Mouse (Mus musculus) MEL (cell line): Measurements from ENCODE around the gene Tox4. TPM values are rescaled to one million over a fixed set of nuclear protein-coding genes. Genes with fewer than 3 reads are reported as not detected.

Experiments used
- DNase-seq: peaks from one replicate; pipeline ENCODE4 v3.0.0; 2011; ENCODE audit warnings: low read depth, low spot score
- H3K27ac ChIP-seq: 2 replicates; pipeline ENCODE4 v1.5.1; 2012; ENCODE audit warnings: low read depth, mild to moderate bottlenecking, control low read depth, low read length, moderate library complexity; ENCODE audit not compliant: control insufficient read depth
- H3K27me3 ChIP-seq, 2 experiments: fragments of 150-350 bp in 1 of 2; sonication (generic) in 1 of 2; 2 replicates each; pipeline ENCODE4 v1.6.1; 2012; ENCODE audit warnings: low read length in 2 of 2, mild to moderate bottlenecking in 2 of 2, improper control_type of control experiment in 1 of 2, moderate library complexity in 1 of 2; ENCODE audit not compliant: insufficient read depth in 2 of 2, control insufficient read depth in 1 of 2
- H3K36me3 ChIP-seq, 2 experiments: 2 replicates each; pipeline ENCODE4 v1.6.1; 2012 to 2014; ENCODE audit warnings: low read length in 2 of 2, improper control_type of control experiment in 1 of 2, inconsistent platforms in 1 of 2, mild to moderate bottlenecking in 1 of 2; ENCODE audit not compliant: insufficient read depth in 2 of 2, control insufficient read depth in 1 of 2
- H3K4me1 ChIP-seq, 2 experiments: fragments of 150-350 bp in 1 of 2; sonication (generic) in 1 of 2; 2 replicates each; pipeline ENCODE4 v1.6.1; 2012; ENCODE audit warnings: low read length in 2 of 2, improper control_type of control experiment in 1 of 2, mild to moderate bottlenecking in 1 of 2; ENCODE audit not compliant: insufficient read depth in 2 of 2, control insufficient read depth in 1 of 2
- H3K4me3 ChIP-seq, 2 experiments: fragments of 150-350 bp in 1 of 2; sonication (generic) in 1 of 2; 2 replicates each; pipeline ENCODE4 v1.5.1; 2012; ENCODE audit warnings: low read depth in 2 of 2, low read length in 2 of 2, mild to moderate bottlenecking in 2 of 2, moderate library complexity in 2 of 2, control low read depth in 1 of 2, improper control_type of control experiment in 1 of 2; ENCODE audit not compliant: control insufficient read depth in 1 of 2, insufficient read depth in 1 of 2
- H3K79me2 ChIP-seq: 2 replicates; pipeline ENCODE4 v1.6.1; 2012; ENCODE audit warnings: mild to moderate bottlenecking, low read length, moderate library complexity; ENCODE audit not compliant: control insufficient read depth, poor library complexity, insufficient read depth
- H3K9ac ChIP-seq: 2 replicates; pipeline ENCODE4 v1.6.1; 2012; ENCODE audit warnings: low read depth, mild to moderate bottlenecking, control low read depth, low read length, moderate library complexity; ENCODE audit not compliant: control insufficient read depth, poor library complexity, severe bottlenecking
- H3K9me3 ChIP-seq: fragments of 150-350 bp; sonication (generic); replicated peaks from 2 replicates; pipeline ENCODE4 v1.6.1; 2012; ENCODE audit warnings: mild to moderate bottlenecking, low read length, improper control_type of control experiment, moderate library complexity; ENCODE audit not compliant: insufficient read depth
- CTCF ChIP-seq, 3 experiments: IDR thresholded peaks in 2 of 3; conservative IDR thresholded peaks in 1 of 3; 2 replicates each; pipeline ENCODE4 v1.5.1; 2011 to 2012; ENCODE audit warnings: low read length in 3 of 3, low read depth in 2 of 3, mild to moderate bottlenecking in 2 of 3, improper control_type of control experiment in 1 of 3, inconsistent platforms in 1 of 3, mixed read lengths in 1 of 3, moderate library complexity in 1 of 3; ENCODE audit not compliant: control insufficient read depth in 1 of 3, insufficient read depth in 1 of 3, poor library complexity in 1 of 3, severe bottlenecking in 1 of 3
- E2F4 ChIP-seq: IDR thresholded peaks from 2 replicates; pipeline ENCODE4 v1.6.1; 2011; ENCODE audit warnings: low read depth, low read length, improper control_type of control experiment, borderline replicate concordance
- GABPA ChIP-seq: IDR thresholded peaks from 2 replicates; pipeline ENCODE4 v1.6.1; 2012; ENCODE audit warnings: low read depth, mild to moderate bottlenecking, inconsistent platforms, low read length, improper control_type of control experiment, moderate library complexity
- GATA1 ChIP-seq: IDR thresholded peaks from 2 replicates; pipeline ENCODE4 v1.6.1; 2011; ENCODE audit warnings: low read depth, low read length, improper control_type of control experiment
- HCFC1 ChIP-seq: IDR thresholded peaks from 2 replicates; pipeline ENCODE4 v1.6.1; 2012; ENCODE audit warnings: low read depth, mild to moderate bottlenecking, inconsistent platforms, low read length, improper control_type of control experiment, moderate library complexity
- JUND ChIP-seq: IDR thresholded peaks from 2 replicates; pipeline ENCODE4 v1.6.1; 2011; ENCODE audit warnings: low read depth, mild to moderate bottlenecking, improper control_type of control experiment, low read length
- KAT2A ChIP-seq: conservative IDR thresholded peaks from 2 replicates; pipeline ENCODE4 v1.6.1; 2012; ENCODE audit warnings: low read depth, low read length, improper control_type of control experiment, inconsistent platforms
- MYB ChIP-seq: IDR thresholded peaks from 2 replicates; pipeline ENCODE4 v1.6.1; 2011; ENCODE audit warnings: mild to moderate bottlenecking, low read depth, low read length, improper control_type of control experiment
- NELFE ChIP-seq: IDR thresholded peaks from 2 replicates; pipeline ENCODE4 v1.6.1; 2011; ENCODE audit warnings: low read depth, low read length, improper control_type of control experiment
- POLR2AphosphoS5 ChIP-seq: IDR thresholded peaks from 2 replicates; pipeline ENCODE4 v1.6.1; 2012; ENCODE audit warnings: low read depth, borderline replicate concordance, mild to moderate bottlenecking, inconsistent platforms, low read length, moderate library complexity, mixed read lengths
- RAD21 ChIP-seq: IDR thresholded peaks from 2 replicates; pipeline ENCODE4 v1.6.1; 2011; ENCODE audit warnings: mild to moderate bottlenecking, low read depth, low read length, improper control_type of control experiment
- RCOR1 ChIP-seq: IDR thresholded peaks from 2 replicates; pipeline ENCODE4 v1.6.1; 2012; ENCODE audit warnings: low read depth, mild to moderate bottlenecking, inconsistent platforms, low read length, improper control_type of control experiment
- SIN3A ChIP-seq: IDR thresholded peaks from 2 replicates; pipeline ENCODE4 v1.6.1; 2012; ENCODE audit warnings: low read length, improper control_type of control experiment, inconsistent platforms
- SMC3 ChIP-seq: IDR thresholded peaks from 2 replicates; pipeline ENCODE4 v1.6.1; 2011; ENCODE audit warnings: low read depth, low read length, improper control_type of control experiment
- UBTF ChIP-seq: IDR thresholded peaks from 2 replicates; pipeline ENCODE4 v1.6.1; 2012; ENCODE audit warnings: low read depth, mild to moderate bottlenecking, inconsistent platforms, low read length, improper control_type of control experiment, moderate library complexity, borderline replicate concordance; ENCODE audit not compliant: insufficient read depth
- USF1 ChIP-seq: IDR thresholded peaks from 2 replicates; pipeline ENCODE4 v1.6.1; 2014; ENCODE audit warnings: low read depth, mild to moderate bottlenecking, inconsistent platforms, low read length, improper control_type of control experiment, moderate library complexity
- USF2 ChIP-seq, 2 experiments: IDR thresholded peaks; 2 replicates each; pipeline ENCODE4 v1.6.1; 2011 to 2012; ENCODE audit warnings: improper control_type of control experiment in 2 of 2, low read length in 2 of 2, borderline replicate concordance in 1 of 2, inconsistent platforms in 1 of 2, low read depth in 1 of 2, mild to moderate bottlenecking in 1 of 2; ENCODE audit not compliant: insufficient read depth in 1 of 2
- ZNF384 ChIP-seq: IDR thresholded peaks from 2 replicates; pipeline ENCODE4 v1.6.1; 2012; ENCODE audit warnings: low read depth, mild to moderate bottlenecking, inconsistent platforms, low read length, improper control_type of control experiment
- polyA plus RNA-seq, 2 experiments: library from polyadenylated mRNA; stranded (reverse) in 1 of 2; unstranded in 1 of 2; fragments of >175 nt in 1 of 2; fragments of >200 nt in 1 of 2; gene quantifications; 2 replicates each; pipeline versions ENCODE4 v1.2.1 to v1.2.4; 2012; ENCODE audit warnings: low replicate concordance in 2 of 2, low read depth in 1 of 2; ENCODE audit not compliant: insufficient read length in 2 of 2, insufficient read depth in 1 of 2, missing spikeins in 1 of 2
- total RNA-seq: library from RNA; depleted of rRNA; stranded (reverse); fragments of 300-350 nt; gene quantifications from 2 replicates; pipeline ENCODE4 v1.2.3, GENCODE M21; 2012

The Tox4 gene
- total and polyA plus RNA-seq, 3 experiments, result 35.1 to 42.2 TPM; not detected in 1

DNA sequence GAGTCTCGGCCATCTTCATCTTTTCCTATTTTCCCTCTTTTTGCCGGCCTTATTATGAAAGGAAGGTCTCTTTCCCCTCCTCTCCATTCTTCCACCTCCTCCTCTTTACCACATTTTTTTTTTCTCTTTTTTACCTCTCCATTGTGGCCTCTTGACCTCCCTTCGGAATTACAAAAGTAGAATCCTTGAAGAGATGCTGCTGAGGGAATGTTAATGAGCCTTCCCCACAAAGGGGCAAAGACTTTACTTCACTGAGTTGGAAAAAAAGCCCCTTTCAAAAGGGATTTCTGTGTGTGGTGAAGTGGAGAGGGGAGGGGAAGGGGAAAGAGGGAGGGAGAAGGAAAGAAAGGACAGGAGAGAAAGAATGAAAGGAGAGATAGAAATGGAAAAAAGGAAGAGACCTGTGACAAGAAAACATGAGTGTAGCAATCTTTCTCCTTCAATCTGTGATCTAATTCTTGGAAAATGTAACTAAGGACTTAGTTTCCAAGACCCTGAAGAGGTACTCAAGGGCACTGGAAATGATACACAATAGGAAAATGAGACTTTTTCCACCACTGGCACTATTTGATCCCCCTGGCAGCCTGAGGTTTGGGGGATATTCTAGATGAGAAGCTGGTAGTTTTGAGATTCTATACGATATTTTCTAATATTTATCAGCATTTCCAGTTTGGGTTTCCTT lies 52.3 kb downstream of the Tox4 start:
- Histone ChIP-seq H3K9me3 (no peaks in the 10 kb centered on the region), H3K79me2 (no peaks in the 10 kb centered on the region), H3K4me1 (no peaks in the 10 kb centered on the region), H3K36me3 (no peaks in the 10 kb centered on the region), H3K9ac (no peak overlapping the region), H3K27me3 (peaks cover 7 to 30% of the 10 kb centered on the region in 2 experiments), H3K4me3 (no peak overlapping the region), H3K27ac (no peak overlapping the region)
- no peak for DNase-seq
- TF ChIP-seq NELFE (no peak), USF2 (IDR thresholded peaks at IDR 0.05; ENCODE audit: borderline replicate concordance in 1 of 2, insufficient read depth in 1 of 2, low read depth in 1 of 2, low read length in 2 of 2) (no peak), UBTF (no peak), HCFC1 (no peak), E2F4 (no peak), RCOR1 (no peak), JUND (no peak), USF1 (no peak), MYB (no peak), SIN3A (no peak), POLR2AphosphoS5 (no peak)
- TF ChIP-seq, all 39 proteins: peak for 0

DNA sequence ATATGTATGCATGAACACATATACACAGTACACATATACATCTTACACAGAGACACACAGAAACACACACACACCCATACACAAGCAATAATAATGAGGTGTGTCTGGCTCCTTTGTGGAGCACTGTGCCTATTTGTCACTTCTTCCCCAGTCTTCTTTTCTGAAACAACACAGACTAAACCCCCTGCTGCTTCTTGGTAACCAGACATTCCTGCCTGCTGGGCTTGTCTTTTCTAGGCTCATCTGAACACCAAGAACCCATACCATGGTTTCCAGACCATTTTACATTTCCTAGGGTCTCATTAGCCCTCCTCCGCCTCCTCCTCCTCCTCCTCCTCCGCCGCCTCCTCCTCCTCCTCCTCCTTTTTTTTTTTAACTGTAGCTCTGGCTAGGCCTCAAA lies 53.2 kb downstream of the Tox4 start:
- TF ChIP-seq CTCF (IDR thresholded peaks at IDR 0.05 in 2 of 3, conservative IDR thresholded peaks at IDR 0.05 in 1 of 3; ENCODE audit: control insufficient read depth in 1 of 3, insufficient read depth in 1 of 3, low read depth in 2 of 3, low read length in 3 of 3, poor library complexity in 1 of 3, severe bottlenecking in 1 of 3) (no peak), ZNF384 (no peak), KAT2A (no peak), SMC3 (no peak), GABPA (no peak), RAD21 (no peak), JUND (no peak), GATA1 (no peak), USF1 (no peak)
- Histone ChIP-seq H3K36me3 (no peaks in the 10 kb centered on the region), H3K9ac (no peak overlapping the region), H3K27me3 (peaks cover 7 to 28% of the 10 kb centered on the region in 2 experiments), H3K79me2 (no peaks in the 10 kb centered on the region), H3K4me1 (no peaks in the 10 kb centered on the region), H3K27ac (no peak overlapping the region), H3K9me3 (no peaks in the 10 kb centered on the region), H3K4me3 (no peak overlapping the region)
- DNase-seq, result no peak
